Comparison of ENCODE assay signal across 18 mouse cellular contexts in the genomic region with DNA sequence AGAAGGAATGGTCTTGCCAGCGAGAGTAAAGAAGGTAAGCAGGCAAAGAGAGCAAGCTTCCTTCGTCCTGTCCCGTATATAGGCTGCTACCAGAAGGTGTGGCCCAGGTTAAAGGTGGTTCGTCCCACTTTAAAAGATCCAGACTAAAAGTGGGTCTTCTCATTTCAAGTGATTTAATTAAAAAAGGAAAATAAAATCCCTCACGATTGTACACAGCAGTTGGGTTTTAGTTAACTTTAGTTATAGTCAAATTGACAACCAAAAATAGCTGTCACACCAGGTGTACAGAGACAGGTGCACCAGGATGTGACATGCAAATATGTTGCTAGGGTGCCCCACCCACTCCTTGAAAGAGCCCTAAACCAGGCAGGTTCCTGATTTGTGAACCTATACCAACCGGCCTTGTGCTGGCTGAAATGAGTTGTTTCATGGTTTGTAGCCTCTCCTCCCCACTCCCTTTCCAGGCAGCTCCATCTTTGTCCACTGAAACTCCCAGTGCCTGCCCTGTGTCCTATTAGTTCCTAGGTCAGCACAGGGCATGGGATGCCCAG. TPM values are rescaled to one million over a fixed set of nuclear protein-coding genes. Genes with fewer than 3 reads are reported as not detected.
"Had no signal": no experiment of that assay in that cellular context is flagged by ENCODE, and none has a peak within 500 bp of the region (broad histone marks: within the 10 kb centered on the region; RNA-seq: fewer than 3 reads in every experiment).

No protein-coding gene starts in this region.

- DNase-seq: kidney, adult 11 months; kidney, adult 9 months; kidney, postnatal 36 days; layer of hippocampus, adult 9-11 months; layer of hippocampus, postnatal 36 days; lung, adult 2 months; retina, postnatal 1 day; thymus, postnatal 4 days had no signal

- H3K27me3 ChIP-seq: limb, embryonic 12.5 days had no signal

- H3K4me1 ChIP-seq: megakaryocyte, embryonic 14.5 days had no signal

- H3K9me3 ChIP-seq: limb, embryonic 12.5 days had no signal

- H3K4me2 ChIP-seq: limb, embryonic 12.5 days; midbrain, embryonic 11.5 days had no signal

- ATAC-seq: lung, postnatal 0 days; midbrain, embryonic 16.5 days had no signal

- H3K27ac ChIP-seq: kidney, postnatal 0 days; limb, embryonic 12.5 days; liver, embryonic 14.5 days; macrophage; stomach, postnatal 0 days had no signal

- H3K4me3 ChIP-seq: limb, embryonic 12.5 days; megakaryocyte, embryonic 14.5 days had no signal

- H3K9ac ChIP-seq: limb, embryonic 12.5 days; liver, embryonic 14.5 days had no signal

RNA-seq across cellular contexts. Expression of a gene that starts 14.4 kb away (rescaled TPM):
- total RNA-seq: liver, adult 2 months had no signal
- polyA plus RNA-seq: macrophage had no signal
